Mouse (Mus musculus): ENCODE results near the gene Dip2c. TPM values are rescaled to one million over a fixed set of nuclear protein-coding genes. Genes with fewer than 3 reads are reported as not detected.

Gene Dip2c
- polyA plus RNA-seq, 1 experiment from 2014 or later = 2.6 TPM

- Histone ChIP-seq H3K9ac (ENCODE audit: low read length) (no peak overlapping the region), H3K27me3 (ENCODE audit: control insufficient read depth, insufficient read depth, low read length) (no peaks in the 10 kb centered on the region), H3K4me3 (ENCODE audit: low read depth, low read length) (no peak overlapping the region), H3K27ac (replicated peaks) (no peak overlapping the region), H3K36me3 (ENCODE audit: control insufficient read depth, insufficient read depth, low read length) (no peaks in the 10 kb centered on the region), H3K4me1 (replicated peaks; ENCODE audit: control insufficient read depth, insufficient read depth) (no peaks in the 10 kb centered on the region), H3K9me3 (ENCODE audit: control insufficient read depth, low read length) (no peaks in the 10 kb centered on the region), H3K4me2 (replicated peaks; ENCODE audit: low read depth) (no peak overlapping the region)
- no peak for ATAC-seq (ENCODE audit: low FRiP score, low TSS enrichment)
- no peak for TF ChIP-seq EP300 (optimal IDR thresholded peaks at IDR 0.05)
- no peak for TF ChIP-seq CTCF (IDR thresholded peaks at IDR 0.05; ENCODE audit: low read depth)
- no peak for DNase-seq (ENCODE audit: low spot score)
- 77% methylated on average over 6 of the region's 6 CpGs for WGBS
Measured at GRCm38 (mm10) chr13:9296285-9296684, 20.0 kb downstream of the Dip2c start.

- WGBS = 66% methylated on average over 3 of the region's 3 CpGs
Measured at GRCm38 (mm10) chr13:9297266-9297665, 20.9 kb downstream of the Dip2c start.

GRCm38 (mm10) chr13:9297689-9298088 is 21.4 kb downstream of the Dip2c start:
- H3K27ac ChIP-seq (replicated peaks) = no peak overlapping the region
- TF ChIP-seq CTCF (IDR thresholded peaks at IDR 0.05; ENCODE audit: low read depth) = no peak
- TF ChIP-seq EP300 (optimal IDR thresholded peaks at IDR 0.05) = no peak
- no peak for ATAC-seq (ENCODE audit: low FRiP score, low TSS enrichment)

More at GRCm38 (mm10) chr13:9297266-9297665, 20.9 kb downstream of the Dip2c start:
- no peak for DNase-seq (ENCODE audit: low spot score)
- H3K27ac ChIP-seq (replicated peaks) = no peak overlapping the region
- H3K4me3 ChIP-seq (ENCODE audit: low read depth, low read length) = no peak overlapping the region
- no peak for TF ChIP-seq EP300 (optimal IDR thresholded peaks at IDR 0.05)
- TF ChIP-seq CTCF (IDR thresholded peaks at IDR 0.05; ENCODE audit: low read depth) = no peak
- ATAC-seq (ENCODE audit: low FRiP score, low TSS enrichment) = no peak
- H3K27me3 ChIP-seq (ENCODE audit: control insufficient read depth, insufficient read depth, low read length) = no peaks in the 10 kb centered on the region
- no peak overlapping the region for H3K4me2 ChIP-seq (replicated peaks; ENCODE audit: low read depth)
- H3K4me1 ChIP-seq (replicated peaks; ENCODE audit: control insufficient read depth, insufficient read depth) = no peaks in the 10 kb centered on the region
- H3K9ac ChIP-seq (ENCODE audit: low read length) = no peak overlapping the region
- no peaks in the 10 kb centered on the region for H3K36me3 ChIP-seq (ENCODE audit: control insufficient read depth, insufficient read depth, low read length)
- no peaks in the 10 kb centered on the region for H3K9me3 ChIP-seq (ENCODE audit: control insufficient read depth, low read length)

GRCm38 (mm10) chr13:9299657-9300056 is 23.3 kb downstream of the Dip2c start:
- ATAC-seq (ENCODE audit: low FRiP score, low TSS enrichment) (no peak), DNase-seq (ENCODE audit: low spot score) (no peak)
- TF ChIP-seq EP300 (optimal IDR thresholded peaks at IDR 0.05) = no peak
- TF ChIP-seq CTCF (IDR thresholded peaks at IDR 0.05; ENCODE audit: low read depth) = no peak
- H3K27me3 ChIP-seq (ENCODE audit: control insufficient read depth, insufficient read depth, low read length) = no peaks in the 10 kb centered on the region
- no peaks in the 10 kb centered on the region for H3K36me3 ChIP-seq (ENCODE audit: control insufficient read depth, insufficient read depth, low read length)
- WGBS = 56% methylated on average over 2 of the region's 2 CpGs
- H3K4me1 ChIP-seq (replicated peaks; ENCODE audit: control insufficient read depth, insufficient read depth) = no peaks in the 10 kb centered on the region
- no peak overlapping the region for H3K27ac ChIP-seq (replicated peaks)
- no peaks in the 10 kb centered on the region for H3K9me3 ChIP-seq (ENCODE audit: control insufficient read depth, low read length)
- H3K4me2 ChIP-seq (replicated peaks; ENCODE audit: low read depth) = no peak overlapping the region
- H3K9ac ChIP-seq (ENCODE audit: low read length) = no peak overlapping the region
- no peak overlapping the region for H3K4me3 ChIP-seq (ENCODE audit: low read depth, low read length)

More at GRCm38 (mm10) chr13:9297689-9298088, 21.4 kb downstream of the Dip2c start:
- H3K36me3 ChIP-seq (ENCODE audit: control insufficient read depth, insufficient read depth, low read length) = no peaks in the 10 kb centered on the region
- no peak overlapping the region for H3K4me3 ChIP-seq (ENCODE audit: low read depth, low read length)
- 54% methylated on average over 3 of the region's 3 CpGs for WGBS
- no peak overlapping the region for H3K9ac ChIP-seq (ENCODE audit: low read length)
- H3K27me3 ChIP-seq (ENCODE audit: control insufficient read depth, insufficient read depth, low read length) = no peaks in the 10 kb centered on the region
- no peaks in the 10 kb centered on the region for H3K4me1 ChIP-seq (replicated peaks; ENCODE audit: control insufficient read depth, insufficient read depth)
- no peak overlapping the region for H3K4me2 ChIP-seq (replicated peaks; ENCODE audit: low read depth)
- no peak for DNase-seq (ENCODE audit: low spot score)
- no peaks in the 10 kb centered on the region for H3K9me3 ChIP-seq (ENCODE audit: control insufficient read depth, low read length)

- Histone ChIP-seq H3K27ac (replicated peaks) (no peak overlapping the region), H3K4me1 (replicated peaks; ENCODE audit: control insufficient read depth, insufficient read depth) (no peaks in the 10 kb centered on the region), H3K27me3 (ENCODE audit: control insufficient read depth, insufficient read depth, low read length) (no peaks in the 10 kb centered on the region), H3K36me3 (ENCODE audit: control insufficient read depth, insufficient read depth, low read length) (no peaks in the 10 kb centered on the region), H3K4me3 (ENCODE audit: low read depth, low read length) (no peak overlapping the region), H3K9ac (ENCODE audit: low read length) (no peak overlapping the region), H3K9me3 (ENCODE audit: control insufficient read depth, low read length) (no peaks in the 10 kb centered on the region), H3K4me2 (replicated peaks; ENCODE audit: low read depth) (no peak overlapping the region)
- 82% methylated on average over 6 of the region's 6 CpGs for WGBS
- TF ChIP-seq CTCF (IDR thresholded peaks at IDR 0.05; ENCODE audit: low read depth) = no peak
- no peak for TF ChIP-seq EP300 (optimal IDR thresholded peaks at IDR 0.05)
- no peak for ATAC-seq (ENCODE audit: low FRiP score, low TSS enrichment)
- DNase-seq (ENCODE audit: low spot score) = no peak
Measured at GRCm38 (mm10) chr13:9308863-9309262, 32.5 kb downstream of the Dip2c start.

- TF ChIP-seq CTCF (IDR thresholded peaks at IDR 0.05; ENCODE audit: low read depth) (no peak), EP300 (optimal IDR thresholded peaks at IDR 0.05) (no peak)
- Histone ChIP-seq H3K27ac (replicated peaks) (no peak overlapping the region), H3K9me3 (ENCODE audit: control insufficient read depth, low read length) (no peaks in the 10 kb centered on the region), H3K4me3 (ENCODE audit: low read depth, low read length) (no peak overlapping the region), H3K9ac (ENCODE audit: low read length) (no peak overlapping the region), H3K4me1 (replicated peaks; ENCODE audit: control insufficient read depth, insufficient read depth) (0 out of 2 replicates have a peak, but pooled peaks cover 2% of the 10 kb centered on the region), H3K36me3 (ENCODE audit: control insufficient read depth, insufficient read depth, low read length) (no peaks in the 10 kb centered on the region), H3K27me3 (ENCODE audit: control insufficient read depth, insufficient read depth, low read length) (no peaks in the 10 kb centered on the region), H3K4me2 (replicated peaks; ENCODE audit: low read depth) (no peak overlapping the region)
- 78% methylated on average over 1 of the region's 1 CpGs for WGBS
- no peak for ATAC-seq (ENCODE audit: low FRiP score, low TSS enrichment)
- DNase-seq (ENCODE audit: low spot score) = no peak
Measured at GRCm38 (mm10) chr13:9310806-9311205, 34.5 kb downstream of the Dip2c start.
